Mouse (Mus musculus) C2C12 (cell line): ENCODE measurements around the gene Cntnap2. TPM values are rescaled to one million over a fixed set of nuclear protein-coding genes. Genes with fewer than 3 reads are reported as not detected.

Source experiments
- H3K27me3 ChIP-seq: one replicate; pipeline ENCODE4 v1.6.1; 2011; ENCODE audit not compliant: control insufficient read depth, insufficient read depth, insufficient read length
- H3K36me3 ChIP-seq: one replicate; pipeline ENCODE4 v1.6.1; 2011; ENCODE audit not compliant: control insufficient read depth, insufficient read depth
- H3K4me3 ChIP-seq: one replicate; pipeline ENCODE4 v1.5.1; 2011; ENCODE audit warnings: mild to moderate bottlenecking, control low read depth; ENCODE audit not compliant: poor library complexity, insufficient read depth, severe bottlenecking
- H3K79me2 ChIP-seq: one replicate; pipeline ENCODE4 v1.6.1; 2011; ENCODE audit not compliant: control insufficient read depth, insufficient read depth
- H3K79me3 ChIP-seq: one replicate; pipeline ENCODE4 v1.6.1; 2011; ENCODE audit warnings: low read depth, control low read depth
- H3ac ChIP-seq: one replicate; pipeline ENCODE3; 2011; ENCODE audit warnings: low read depth; ENCODE audit not compliant: control insufficient read depth, insufficient read length
- CEBPB ChIP-seq: IDR thresholded peaks from one replicate; pipeline ENCODE4 v1.6.1; 2011; ENCODE audit warnings: low read depth, mild to moderate bottlenecking, control low read depth, moderate library complexity
- CTCF ChIP-seq: IDR thresholded peaks from one replicate; pipeline ENCODE4 v1.5.1; 2011; ENCODE audit not compliant: control insufficient read depth, insufficient read depth, insufficient read length
- FOSL1 ChIP-seq: IDR thresholded peaks from one replicate; pipeline ENCODE4 v1.8.0; 2011; ENCODE audit warnings: mild to moderate bottlenecking, low read length; ENCODE audit not compliant: poor library complexity, insufficient read depth, severe bottlenecking
- MAX ChIP-seq: IDR thresholded peaks from one replicate; pipeline ENCODE4 v1.6.1; 2011; ENCODE audit warnings: mild to moderate bottlenecking, control low read depth
- MYOD1 ChIP-seq: IDR thresholded peaks from one replicate; pipeline ENCODE4 v1.6.1; 2011; ENCODE audit warnings: low read depth; ENCODE audit not compliant: control insufficient read depth, insufficient read length
- MYOG ChIP-seq: IDR thresholded peaks from one replicate; pipeline ENCODE4 v1.6.1; 2011; ENCODE audit not compliant: control insufficient read depth, insufficient read length; ENCODE audit errors: extremely low read depth
- USF1 ChIP-seq: IDR thresholded peaks from one replicate; pipeline ENCODE4 v1.6.1; 2011; ENCODE audit warnings: low read depth, mild to moderate bottlenecking, control low read depth, moderate library complexity
- polyA plus RNA-seq: library from polyadenylated mRNA; unstranded; fragments of >200 nt; fragmentation: generic; extraction: Trizol; gene quantifications from one replicate; pipeline ENCODE4 v1.2.1, GENCODE M21; 2012; ENCODE audit warnings: missing spikeins

The Cntnap2 gene
- polyA plus RNA-seq, 1 experiment: 0.02 TPM

- no peak overlapping the region for H3K4me3 ChIP-seq
- no peaks in the 10 kb centered on the region for H3K36me3 ChIP-seq
- no peaks in the 10 kb centered on the region for H3K79me3 ChIP-seq
- TF ChIP-seq CTCF (no peak), MYOD1 (no peak), CEBPB (no peak), MAX (no peak), USF1 (no peak), FOSL1 (no peak), MYOG (no peak)
- no peaks in the 10 kb centered on the region for H3K27me3 ChIP-seq
- peak overlapping the region; percentile 40 for H3ac ChIP-seq
- no peaks in the 10 kb centered on the region for H3K79me2 ChIP-seq
Observed at GRCm38 (mm10) chr6:47314507-47315334, 2255.6 kb downstream of the Cntnap2 start.

GRCm38 (mm10) chr6:47315454-47315853 is 2256.3 kb downstream of the Cntnap2 start:
- Histone ChIP-seq H3K79me3 (no peaks in the 10 kb centered on the region), H3ac (no peak overlapping the region), H3K4me3 (no peak overlapping the region), H3K79me2 (no peaks in the 10 kb centered on the region), H3K36me3 (no peaks in the 10 kb centered on the region), H3K27me3 (no peaks in the 10 kb centered on the region)
- TF ChIP-seq CEBPB (no peak), MAX (no peak), MYOG (no peak), FOSL1 (no peak), MYOD1 (no peak), CTCF (no peak), USF1 (no peak)

- Histone ChIP-seq H3K27me3 (no peaks in the 10 kb centered on the region), H3ac (no peak overlapping the region), H3K4me3 (no peak overlapping the region), H3K36me3 (no peaks in the 10 kb centered on the region), H3K79me3 (no peaks in the 10 kb centered on the region), H3K79me2 (no peaks in the 10 kb centered on the region)
- no peak for TF ChIP-seq MAX
- TF ChIP-seq USF1: no peak
- no peak for TF ChIP-seq MYOG
- no peak for TF ChIP-seq FOSL1
- no peak for TF ChIP-seq CEBPB
- TF ChIP-seq MYOD1: no peak
- no peak for TF ChIP-seq CTCF
Observed at GRCm38 (mm10) chr6:47317253-47317652, 2258.1 kb downstream of the Cntnap2 start.

GRCm38 (mm10) chr6:47318705-47319104 is 2259.5 kb downstream of the Cntnap2 start:
- H3K4me3 ChIP-seq: no peak overlapping the region
- no peaks in the 10 kb centered on the region for H3K36me3 ChIP-seq
- no peaks in the 10 kb centered on the region for H3K79me3 ChIP-seq
- H3K79me2 ChIP-seq: no peaks in the 10 kb centered on the region
- no peak overlapping the region for H3ac ChIP-seq
- no peak for TF ChIP-seq MYOD1
- TF ChIP-seq FOSL1: no peak
- TF ChIP-seq MAX: no peak
- TF ChIP-seq MYOG: no peak
- TF ChIP-seq CEBPB: no peak
- TF ChIP-seq USF1: no peak
- TF ChIP-seq CTCF: no peak
- H3K27me3 ChIP-seq: no peaks in the 10 kb centered on the region

GRCm38 (mm10) chr6:47319309-47319983 is 2260.3 kb downstream of the Cntnap2 start:
- no peaks in the 10 kb centered on the region for H3K36me3 ChIP-seq
- TF ChIP-seq CTCF (no peak), USF1 (no peak), MAX (no peak), FOSL1 (no peak), MYOD1 (no peak)
- no peaks in the 10 kb centered on the region for H3K27me3 ChIP-seq
- H3ac ChIP-seq: no peak overlapping the region
- H3K4me3 ChIP-seq: no peak overlapping the region
- H3K79me2 ChIP-seq: no peaks in the 10 kb centered on the region
- no peaks in the 10 kb centered on the region for H3K79me3 ChIP-seq
